ENCODE assay signal across 9 mouse cellular contexts in genomic region chr2:16450838-16451665, GRCm38 (mm10).
A peak's percentile ranks its signal among the peaks of the same experiment; 100 is the strongest.
DNase-seq lines count a peak whose midpoint lies in the region; ATAC-seq and TF ChIP-seq lines count a peak whose summit lies in the region.
"Had no signal": no experiment of that assay in that cellular context is flagged by ENCODE, and none has a peak within 500 bp of the region (broad histone marks: within the 10 kb centered on the region; RNA-seq: fewer than 3 reads in every experiment).

No protein-coding gene starts in this region.

- DNase-seq in hindbrain, embryonic 14.5 days (ENCODE audit: low spot score): no peak
- peak; percentile 49 for DNase-seq in lung, embryonic 14.5 days
- no peak for DNase-seq in left cerebral cortex, adult 18-20 months (ENCODE audit: low spot score in 2 of 2)
- no peak for DNase-seq in cerebellum, adult 9-11 months
- no peak for DNase-seq in layer of hippocampus, postnatal 14 days (ENCODE audit: low spot score in 2 of 2)

- H3K4me3 ChIP-seq in brown adipose tissue, adult 24 weeks (ENCODE audit: insufficient read depth, low read depth, low read length): no peak overlapping the region
- no peak overlapping the region for H3K4me3 ChIP-seq in forebrain, embryonic 12.5 days (replicated peaks)
- no peak overlapping the region for H3K4me3 ChIP-seq in hindbrain, embryonic 14.5 days (replicated peaks; ENCODE audit: low read length)
- no peak overlapping the region for H3K4me3 ChIP-seq in lung, embryonic 14.5 days (ENCODE audit: low read depth, low read length)
- H3K4me3 ChIP-seq in stomach, embryonic 15.5 days (replicated peaks): no peak overlapping the region

- no peak for TF ChIP-seq CTCF in lung, embryonic 14.5 days (IDR thresholded peaks at IDR 0.05; ENCODE audit: low read depth)

- no peaks in the 10 kb centered on the region for H3K4me1 ChIP-seq in brown adipose tissue, adult 24 weeks (ENCODE audit: control insufficient read depth, insufficient read depth, insufficient read length, low read length)
- peaks cover 9% of the 10 kb centered on the region for H3K4me1 ChIP-seq in forebrain, embryonic 12.5 days
- no peaks in the 10 kb centered on the region for H3K4me1 ChIP-seq in hindbrain, embryonic 14.5 days (replicated peaks; ENCODE audit: control insufficient read depth, insufficient read depth, low read length)
- H3K4me1 ChIP-seq in lung, embryonic 14.5 days (ENCODE audit: insufficient read depth): 0 out of 2 replicates have a peak, but pooled peaks cover 3% of the 10 kb centered on the region
- no peaks in the 10 kb centered on the region for H3K4me1 ChIP-seq in stomach, embryonic 15.5 days

- no peaks in the 10 kb centered on the region for H3K9me3 ChIP-seq in forebrain, embryonic 12.5 days
- H3K9me3 ChIP-seq in hindbrain, embryonic 14.5 days (ENCODE audit: control insufficient read depth, low read length): peaks cover 4% of the 10 kb centered on the region; the same call in 1 of the 2 replicates
- H3K9me3 ChIP-seq in lung, embryonic 14.5 days (ENCODE audit: low read depth, low read length): no peaks in the 10 kb centered on the region
- no peaks in the 10 kb centered on the region for H3K9me3 ChIP-seq in stomach, embryonic 15.5 days

- H3K36me3 ChIP-seq in forebrain, embryonic 12.5 days (replicated peaks): no peaks in the 10 kb centered on the region
- no peaks in the 10 kb centered on the region for H3K36me3 ChIP-seq in hindbrain, embryonic 14.5 days (replicated peaks; ENCODE audit: control insufficient read depth, insufficient read depth)
- no peaks in the 10 kb centered on the region for H3K36me3 ChIP-seq in lung, embryonic 14.5 days (ENCODE audit: insufficient read depth)
- H3K36me3 ChIP-seq in stomach, embryonic 15.5 days: no peaks in the 10 kb centered on the region

- H3K9ac ChIP-seq in forebrain, embryonic 12.5 days: no peak overlapping the region
- H3K9ac ChIP-seq in hindbrain, embryonic 14.5 days: no peak overlapping the region
- H3K9ac ChIP-seq in lung, embryonic 14.5 days: no peak overlapping the region
- H3K9ac ChIP-seq in stomach, embryonic 15.5 days: no peak overlapping the region
- H3K9ac ChIP-seq: liver, embryonic 14.5 days had no signal

- peak; percentile 65; the same call in 1 of the 2 replicates for ATAC-seq in forebrain, embryonic 12.5 days (ENCODE audit: low FRiP score)
- peak; percentile 82 for ATAC-seq in hindbrain, embryonic 14.5 days (ENCODE audit: low FRiP score)
- ATAC-seq in lung, embryonic 14.5 days (ENCODE audit: insufficient read depth): no peak
- ATAC-seq in stomach, embryonic 15.5 days (ENCODE audit: insufficient read depth, low FRiP score, low read depth): peak; percentile 39; the same call in 1 of the 2 replicates

- 0 out of 2 replicates have a peak overlapping the region, but pooled peaks have one; percentile 2 for H3K27ac ChIP-seq in brown adipose tissue, adult 24 weeks (replicated peaks; ENCODE audit: low read depth, low read length)
- no peak overlapping the region for H3K27ac ChIP-seq in forebrain, embryonic 12.5 days
- H3K27ac ChIP-seq in hindbrain, embryonic 14.5 days: no peak overlapping the region
- H3K27ac ChIP-seq in lung, embryonic 14.5 days (ENCODE audit: low read depth): peak overlapping the region; percentile 30; the same call in 1 of the 2 replicates
- peak overlapping the region; percentile 59; the same call in 1 of the 2 replicates for H3K27ac ChIP-seq in stomach, embryonic 15.5 days
- H3K27ac ChIP-seq: liver, embryonic 14.5 days had no signal

- 21% methylated on average over 7 of the region's 7 CpGs for WGBS in forebrain, embryonic 12.5 days
- 47% methylated on average over 7 of the region's 7 CpGs for WGBS in hindbrain, embryonic 14.5 days
- WGBS in lung, embryonic 14.5 days: 76% methylated on average over 7 of the region's 7 CpGs
- WGBS in stomach, embryonic 15.5 days: 56% methylated on average over 7 of the region's 7 CpGs

- H3K4me2 ChIP-seq in forebrain, embryonic 12.5 days: no peak overlapping the region
- H3K4me2 ChIP-seq in hindbrain, embryonic 14.5 days (replicated peaks): no peak overlapping the region
- no peak overlapping the region for H3K4me2 ChIP-seq in lung, embryonic 14.5 days
- peak overlapping the region; percentile 10; the same call in 1 of the 2 replicates for H3K4me2 ChIP-seq in stomach, embryonic 15.5 days

- no peaks in the 10 kb centered on the region for H3K27me3 ChIP-seq in forebrain, embryonic 12.5 days
- no peaks in the 10 kb centered on the region for H3K27me3 ChIP-seq in hindbrain, embryonic 14.5 days (ENCODE audit: control insufficient read depth, insufficient read depth, low read length)
- no peaks in the 10 kb centered on the region for H3K27me3 ChIP-seq in lung, embryonic 14.5 days (ENCODE audit: insufficient read depth, low read length)
- H3K27me3 ChIP-seq in stomach, embryonic 15.5 days (replicated peaks): no peaks in the 10 kb centered on the region

Comparison
In these comparisons a context has a peak if more than half of its experiments do, and no peak if none do; other contexts are left out.
1. H3K27ac ChIP-seq: peak in brown adipose tissue, adult 24 weeks (single experiment), lung, embryonic 14.5 days (single experiment) and stomach, embryonic 15.5 days (single experiment); none in forebrain, embryonic 12.5 days (single experiment) and hindbrain, embryonic 14.5 days (single experiment).